Mouse (Mus musculus): ENCODE data around the gene Adamts4. TPM values are rescaled to one million over a fixed set of nuclear protein-coding genes. Genes with fewer than 3 reads are reported as not detected.

Adamts4 gene
- polyA plus RNA-seq, 1 experiment = not detected

DNA sequence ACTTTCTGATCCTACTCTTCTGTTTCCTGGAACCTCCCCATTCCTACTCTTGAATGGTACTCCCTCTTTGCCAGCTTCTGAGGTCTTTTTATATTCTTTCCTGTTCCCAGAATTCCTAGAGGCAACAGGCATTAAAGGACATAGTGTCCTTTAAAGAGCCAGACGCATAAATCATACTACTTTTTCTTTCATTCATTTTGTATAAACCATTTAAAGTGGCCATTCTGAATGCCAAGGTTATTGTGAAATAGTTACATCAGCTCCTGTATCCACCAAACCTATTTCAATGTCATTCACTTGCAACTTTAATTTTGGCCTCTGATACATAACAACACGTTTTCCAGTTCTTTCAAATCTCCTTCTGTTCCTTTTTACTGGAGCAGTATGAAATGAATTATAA, 59.1 kb downstream of the Adamts4 start:
- 46% methylated on average over 2 of the region's 2 CpGs for WGBS
- TF ChIP-seq CTCF (IDR thresholded peaks at IDR 0.05; ENCODE audit: control insufficient read depth, insufficient read depth, low read length) (no peak), POLR2A (IDR thresholded peaks at IDR 0.05; ENCODE audit: borderline replicate concordance, control insufficient read depth, low read depth, low read length) (no peak)
- H3K27ac ChIP-seq (ENCODE audit: control insufficient read depth, insufficient read depth, low read depth, low read length, poor library complexity) = no peak overlapping the region
- no peak overlapping the region for H3K4me3 ChIP-seq (replicated peaks; ENCODE audit: control insufficient read depth, low read depth, low read length)
- H3K4me1 ChIP-seq (ENCODE audit: control insufficient read depth, insufficient read depth, low read length) = no peaks in the 10 kb centered on the region

Other genes starting within 250 kb of the Adamts4 start
- 10.4 and 24.3 TPM in 2 replicates for gene Fcgr4, start 231.5 kb upstream of the Adamts4 start, polyA plus RNA-seq (2011; ENCODE audit: insufficient read depth, insufficient read length, low replicate concordance, missing spikeins)
- 18.2 and 56.7 TPM in 2 replicates for gene Fcgr3, start 185.5 kb upstream of the Adamts4 start, polyA plus RNA-seq (2011; ENCODE audit: insufficient read depth, insufficient read length, low replicate concordance, missing spikeins)
- gene Cfap126, start 136.5 kb upstream of the Adamts4 start, polyA plus RNA-seq (2011; ENCODE audit: insufficient read depth, insufficient read length, low replicate concordance, missing spikeins) = not detected in 2 replicates
- gene Sdhc, start 99.8 kb upstream of the Adamts4 start, polyA plus RNA-seq (2011; ENCODE audit: insufficient read depth, insufficient read length, low replicate concordance, missing spikeins) = 63.6 and 72.1 TPM in 2 replicates
- gene Mpz, start 99.7 kb upstream of the Adamts4 start, polyA plus RNA-seq (2011; ENCODE audit: insufficient read depth, insufficient read length, low replicate concordance, missing spikeins) = not detected in 2 replicates
- gene Pcp4l1, start 54.2 kb upstream of the Adamts4 start, polyA plus RNA-seq (2011; ENCODE audit: insufficient read depth, insufficient read length, low replicate concordance, missing spikeins) = 4.3 and 5.1 TPM in 2 replicates
- gene Nr1i3, start 36.5 kb upstream of the Adamts4 start, polyA plus RNA-seq (2011; ENCODE audit: insufficient read depth, insufficient read length, low replicate concordance, missing spikeins) = 0.80 and 1.0 TPM in 2 replicates
- 10.8 and 20.1 TPM in 2 replicates for gene Tomm40l, start 27.9 kb upstream of the Adamts4 start, polyA plus RNA-seq (2011; ENCODE audit: insufficient read depth, insufficient read length, low replicate concordance, missing spikeins)
- gene Apoa2, start 25.4 kb upstream of the Adamts4 start, polyA plus RNA-seq (2011; ENCODE audit: insufficient read depth, insufficient read length, low replicate concordance, missing spikeins) = 66.3 and 203 TPM in 2 replicates
- gene Fcer1g, start 16.1 kb upstream of the Adamts4 start, polyA plus RNA-seq (2011; ENCODE audit: insufficient read depth, insufficient read length, low replicate concordance, missing spikeins) = 102 and 317 TPM in 2 replicates
- 109 and 134 TPM in 2 replicates for gene Ndufs2, start 967 bp downstream of the Adamts4 start, polyA plus RNA-seq (2011; ENCODE audit: insufficient read depth, insufficient read length, low replicate concordance, missing spikeins)
- 29.8 and 67.5 TPM in 2 replicates for gene B4galt3, start 19.9 kb downstream of the Adamts4 start, polyA plus RNA-seq (2011; ENCODE audit: insufficient read depth, insufficient read length, low replicate concordance, missing spikeins)
- 197 and 282 TPM in 2 replicates for gene Ppox, start 30.8 kb downstream of the Adamts4 start, polyA plus RNA-seq (2011; ENCODE audit: insufficient read depth, insufficient read length, low replicate concordance, missing spikeins)
- 39.1 and 60.0 TPM in 2 replicates for gene Usp21, start 37.6 kb downstream of the Adamts4 start, polyA plus RNA-seq (2011; ENCODE audit: insufficient read depth, insufficient read length, low replicate concordance, missing spikeins)
- gene Ufc1, start 44.6 kb downstream of the Adamts4 start, polyA plus RNA-seq (2011; ENCODE audit: insufficient read depth, insufficient read length, low replicate concordance, missing spikeins) = 34.0 and 84.2 TPM in 2 replicates
- 31.6 and 49.7 TPM in 2 replicates for gene Dedd, start 78.7 kb downstream of the Adamts4 start, polyA plus RNA-seq (2011; ENCODE audit: insufficient read depth, insufficient read length, low replicate concordance, missing spikeins)
- 16.0 and 18.8 TPM in 2 replicates for gene Nit1, start 95.2 kb downstream of the Adamts4 start, polyA plus RNA-seq (2011; ENCODE audit: insufficient read depth, insufficient read length, low replicate concordance, missing spikeins)
- 73.2 and 94.4 TPM in 2 replicates for gene Pfdn2, start 95.2 kb downstream of the Adamts4 start, polyA plus RNA-seq (2011; ENCODE audit: insufficient read depth, insufficient read length, low replicate concordance, missing spikeins)
- 1.3 TPM in 1 of 2 replicates, not detected in the other for gene Klhdc9, start 110.4 kb downstream of the Adamts4 start, polyA plus RNA-seq (2011; ENCODE audit: insufficient read depth, insufficient read length, low replicate concordance, missing spikeins)
- gene Nectin4, start 119.7 kb downstream of the Adamts4 start, polyA plus RNA-seq (2011; ENCODE audit: insufficient read depth, insufficient read length, low replicate concordance, missing spikeins) = 0.27 and 1.1 TPM in 2 replicates
- gene Arhgap30, start 138.5 kb downstream of the Adamts4 start, polyA plus RNA-seq (2011; ENCODE audit: insufficient read depth, insufficient read length, low replicate concordance, missing spikeins) = 36.8 and 72.9 TPM in 2 replicates
- 48.6 and 92.2 TPM in 2 replicates for gene Usf1, start 160.9 kb downstream of the Adamts4 start, polyA plus RNA-seq (2011; ENCODE audit: insufficient read depth, insufficient read length, low replicate concordance, missing spikeins)
- gene Tstd1, start 168.5 kb downstream of the Adamts4 start, polyA plus RNA-seq (2011; ENCODE audit: insufficient read depth, insufficient read length, low replicate concordance, missing spikeins) = 8.7 and 19.3 TPM in 2 replicates
- gene F11r, start 187.1 kb downstream of the Adamts4 start, polyA plus RNA-seq (2011; ENCODE audit: insufficient read depth, insufficient read length, low replicate concordance, missing spikeins) = 13.2 and 21.5 TPM in 2 replicates